Mouse (Mus musculus): ENCODE measurements around the gene Prkar1b. TPM values are rescaled to one million over a fixed set of nuclear protein-coding genes. Genes with fewer than 3 reads are reported as not detected.

Gene Prkar1b
- total RNA-seq, 2 experiments from 2014 or later: 499 to 505 TPM

DNA sequence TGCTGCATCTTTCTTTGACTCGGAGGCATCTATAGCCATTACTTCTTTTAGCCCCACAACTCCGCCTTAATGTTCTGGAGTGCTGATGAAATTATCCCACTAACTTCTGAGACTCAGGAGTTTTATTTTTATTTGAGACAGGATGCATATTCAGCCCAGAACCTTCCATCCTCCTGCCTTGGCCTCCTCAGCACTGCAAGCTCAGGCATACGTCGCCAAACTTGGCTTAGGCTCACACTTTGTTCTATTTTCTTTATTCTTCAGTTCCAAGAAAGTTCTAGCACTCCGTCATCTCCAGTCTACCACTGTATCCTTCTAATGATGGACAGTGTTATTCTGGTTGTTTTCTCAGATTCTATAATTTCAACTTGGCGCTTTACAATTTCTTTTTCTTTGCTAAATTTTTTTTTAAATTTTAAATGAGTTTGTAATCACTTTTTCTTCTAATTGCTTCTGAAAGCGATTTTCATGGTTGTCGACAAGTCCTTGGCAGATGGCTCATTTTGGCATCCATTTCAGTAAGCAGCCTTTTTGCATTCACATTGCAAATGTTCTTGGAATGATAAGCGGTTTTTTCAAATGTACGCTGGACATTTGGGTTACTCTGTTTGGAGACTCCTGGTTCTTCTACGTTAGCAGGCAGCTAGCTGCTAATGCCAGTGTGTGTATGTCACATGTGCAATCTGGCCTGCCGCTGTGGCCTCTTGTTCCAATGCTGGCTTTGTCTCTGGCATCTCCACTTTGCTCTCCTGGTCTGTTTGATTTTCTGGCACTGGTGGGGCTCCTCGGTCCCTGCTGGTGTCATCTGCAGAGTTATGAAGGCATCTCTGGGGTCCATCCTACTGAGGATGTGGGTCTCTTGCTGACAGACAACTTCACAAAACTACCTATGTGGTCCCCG is 2.4 kb downstream of the Prkar1b start:
- intact Hi-C loops (cut with DNase I): no loop called here

DNA sequence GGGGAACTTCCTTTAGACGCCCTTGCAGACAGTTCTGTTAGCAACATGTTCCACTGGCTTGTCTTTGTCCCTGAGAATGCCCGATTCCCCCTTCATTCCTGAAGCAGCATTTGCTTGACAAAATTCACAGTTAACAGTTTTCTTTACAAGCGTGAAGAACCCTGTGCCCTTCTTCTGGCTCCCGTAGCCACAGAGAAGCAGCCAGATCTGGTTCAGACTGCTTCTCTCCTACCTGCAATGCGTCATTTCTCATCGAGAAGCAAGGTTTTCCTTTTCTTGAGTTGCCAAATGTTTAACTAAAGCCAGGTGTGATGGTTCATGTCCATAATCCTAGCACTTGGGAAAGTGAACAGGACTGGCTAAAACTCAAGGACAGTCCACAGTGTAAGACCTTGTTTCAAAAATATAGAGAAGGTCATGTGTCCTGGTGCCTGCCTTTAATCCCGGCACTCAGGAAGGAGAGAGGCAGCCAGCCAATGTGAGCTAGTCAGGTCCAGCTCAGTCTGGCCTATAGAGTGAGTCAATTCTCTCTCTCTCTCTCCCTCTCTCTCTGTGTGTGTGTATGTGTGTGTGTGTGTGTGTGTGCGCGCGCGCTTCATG is 3.2 kb downstream of the Prkar1b start:
- intact Hi-C loops (cut with DNase I): no loop called here
- no peak for DNase-seq (ENCODE audit: extremely low spot score in 1 of 2, low spot score in 2 of 2)

More for the DNA sequence above, 2.4 kb downstream of the Prkar1b start:
- peak in 1 of 2 experiments; percentile 79 for DNase-seq (ENCODE audit: extremely low spot score in 1 of 2, low spot score in 2 of 2)

DNA sequence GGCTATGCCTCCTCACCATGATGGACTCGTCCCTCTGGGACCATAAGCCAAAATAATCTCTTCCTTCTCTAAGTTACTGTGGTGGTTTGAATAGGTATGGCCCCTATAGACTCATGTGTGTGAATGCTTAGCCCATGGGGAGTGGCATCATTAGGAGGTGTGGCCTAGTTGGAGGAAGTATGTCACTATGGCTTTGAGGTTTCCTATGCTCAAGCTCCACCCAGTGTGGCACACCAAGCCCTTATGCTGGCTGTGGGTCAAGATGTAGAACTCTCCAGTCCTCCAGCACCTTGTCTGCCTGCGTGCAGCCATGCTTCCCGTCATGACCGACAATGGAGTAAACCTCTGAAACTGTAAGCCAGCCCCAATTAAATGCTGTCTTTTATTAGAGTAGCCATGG is 4.1 kb downstream of the Prkar1b start:
- intact Hi-C loops (cut with DNase I): no loop called here
- no peak for DNase-seq (ENCODE audit: extremely low spot score in 1 of 2, low spot score in 2 of 2)

DNA sequence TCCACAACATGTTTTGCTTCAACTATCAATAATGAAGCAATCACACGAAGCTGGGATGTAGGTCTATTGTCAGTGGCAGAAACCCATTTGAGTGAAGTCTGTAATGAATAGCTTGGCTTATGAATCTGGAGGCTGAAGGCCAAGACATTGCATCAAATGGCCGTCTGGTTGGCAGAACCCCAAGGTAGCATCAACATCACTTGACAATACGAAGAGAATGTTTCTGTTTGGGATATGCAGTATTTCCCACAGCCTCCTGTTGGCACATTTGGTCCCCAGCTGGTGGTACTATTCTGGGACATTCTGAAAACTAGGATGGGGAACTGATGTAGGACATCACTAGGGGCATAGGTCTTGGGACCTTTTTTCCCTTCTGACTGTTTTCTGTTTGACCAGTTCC is 5.9 kb downstream of the Prkar1b start:
- no peak for DNase-seq (ENCODE audit: extremely low spot score in 1 of 2, low spot score in 2 of 2)
- intact Hi-C loops (cut with DNase I): no loop called here

DNA sequence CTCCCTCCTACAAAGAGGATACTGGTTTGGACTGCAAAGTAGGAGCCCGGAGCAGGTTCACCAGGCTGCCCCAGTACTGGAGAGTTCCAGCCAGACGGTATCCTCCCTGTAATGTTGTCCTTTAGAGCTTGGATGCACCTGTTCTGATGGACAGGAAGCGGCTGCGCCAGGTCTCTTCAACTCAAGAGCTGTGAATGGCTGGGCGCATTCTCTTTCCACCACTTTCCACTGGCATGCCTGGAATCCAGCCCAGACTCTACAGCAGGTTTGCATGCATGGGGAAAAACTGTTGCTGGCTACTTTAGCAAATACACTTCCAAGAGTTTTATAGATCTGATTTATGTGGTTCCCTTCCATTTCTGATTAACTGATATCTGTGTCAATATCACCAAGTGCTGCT is 8.5 kb downstream of the Prkar1b start:
- intact Hi-C loops (cut with DNase I): no loop called here
- peak in 1 of 2 experiments; percentile 44 for DNase-seq (ENCODE audit: extremely low spot score in 1 of 2, low spot score in 2 of 2)

DNA sequence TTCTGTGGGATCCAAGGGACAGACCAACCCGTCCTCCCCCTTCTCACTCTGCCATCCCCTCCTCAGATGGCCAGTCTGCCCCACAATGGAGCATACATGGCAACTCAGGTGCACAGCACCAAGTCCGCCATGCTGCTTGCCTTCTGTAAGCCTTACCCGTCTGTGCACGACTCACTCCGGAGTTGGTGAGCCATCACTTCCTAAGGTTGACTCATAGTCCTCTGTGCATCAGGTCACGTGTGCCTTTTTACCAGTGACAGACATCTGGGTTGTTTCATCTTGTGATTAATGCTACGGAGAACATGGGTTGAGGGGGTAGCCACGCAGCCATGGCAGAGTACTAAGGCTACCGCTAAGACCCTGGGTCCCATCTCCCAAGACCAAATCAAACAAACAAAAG is 9.2 kb downstream of the Prkar1b start:
- DNase-seq (ENCODE audit: extremely low spot score in 1 of 2, low spot score in 2 of 2): no peak
- intact Hi-C loops (cut with DNase I): no loop called here

DNA sequence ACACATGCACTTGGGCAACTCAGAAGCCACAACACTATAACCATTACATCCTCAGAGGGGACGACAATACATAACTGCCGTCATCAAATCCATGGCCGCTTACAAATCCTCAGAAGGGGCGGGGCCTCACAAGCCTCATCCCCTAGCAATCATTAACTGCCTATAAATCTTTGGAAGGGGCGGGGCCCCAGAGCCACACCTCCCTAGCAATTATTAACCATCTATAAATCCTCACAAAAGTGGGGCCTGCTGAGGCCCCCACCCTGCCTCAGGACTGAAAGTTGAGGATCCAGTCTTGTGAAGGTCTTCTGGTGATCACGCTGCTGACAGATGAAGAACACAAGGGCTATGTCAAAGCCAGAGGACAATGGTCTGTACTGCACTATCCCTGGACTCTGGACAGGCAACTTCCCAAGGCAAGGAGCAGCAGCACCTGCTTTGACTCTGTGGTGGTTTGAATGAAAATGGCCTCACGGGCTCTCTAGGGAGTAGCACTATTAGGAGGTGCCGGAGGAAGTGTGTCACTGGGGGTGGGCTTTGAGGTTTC is 10.8 kb downstream of the Prkar1b start:
- intact Hi-C loops (cut with DNase I): no loop called here
- no peak for DNase-seq (ENCODE audit: extremely low spot score in 1 of 2, low spot score in 2 of 2)

DNA sequence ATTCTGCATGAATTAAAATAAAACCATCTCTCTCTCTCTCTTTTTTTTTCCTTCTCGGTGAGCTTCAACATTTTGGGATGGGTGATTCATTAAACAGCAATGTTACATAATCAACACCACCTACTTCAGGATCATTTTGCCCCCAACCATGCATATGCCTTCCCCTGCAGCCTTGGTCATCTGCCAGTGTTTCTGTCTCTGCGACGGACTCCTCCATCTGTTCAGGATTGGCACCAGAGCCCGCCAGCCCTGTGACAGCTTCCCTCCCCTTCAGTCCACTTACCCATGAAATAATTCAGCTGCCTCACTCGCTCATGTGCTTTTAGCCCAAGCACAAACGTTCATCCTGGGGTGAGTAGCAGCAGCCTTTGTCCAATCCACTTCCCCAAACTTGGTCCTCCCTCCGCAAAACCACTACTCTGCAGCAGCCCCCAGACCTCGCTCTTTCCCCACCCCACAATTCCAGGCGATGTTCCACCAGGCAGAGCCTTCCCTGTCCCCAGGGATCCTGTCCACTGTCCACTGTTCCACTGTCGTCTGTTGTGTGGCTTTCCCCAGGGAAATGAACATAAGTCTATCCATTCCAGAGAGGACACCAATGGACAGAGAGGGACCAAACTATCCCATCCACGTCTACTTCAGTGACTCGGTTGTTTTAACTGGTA is 11.4 kb downstream of the Prkar1b start:
- DNase-seq (ENCODE audit: extremely low spot score in 1 of 2, low spot score in 2 of 2): peak; percentile 70 to 71
- intact Hi-C loops (cut with DNase I): no loop called here

DNA sequence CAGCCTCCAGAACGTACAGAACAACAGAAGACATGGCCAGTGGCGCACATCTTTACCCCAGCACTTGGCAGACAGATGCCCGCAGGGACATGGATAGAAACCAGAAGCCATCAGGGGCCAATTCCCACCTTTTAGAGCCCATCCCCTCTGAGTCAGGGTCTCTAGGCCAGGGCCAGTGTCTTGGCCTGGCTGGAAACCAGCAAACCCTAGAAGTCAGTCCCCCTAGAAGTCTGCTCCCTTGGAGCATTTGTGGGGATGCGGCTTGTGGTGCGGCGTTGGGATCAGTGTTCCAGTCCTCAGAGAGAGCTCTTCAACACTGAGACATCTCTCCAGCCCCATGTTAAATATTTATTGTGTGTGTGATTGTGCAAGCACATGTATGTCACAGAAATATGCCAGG is 12.6 kb downstream of the Prkar1b start:
- no peak for DNase-seq (ENCODE audit: extremely low spot score in 1 of 2, low spot score in 2 of 2)
- intact Hi-C loops (cut with DNase I): no loop called here

DNA sequence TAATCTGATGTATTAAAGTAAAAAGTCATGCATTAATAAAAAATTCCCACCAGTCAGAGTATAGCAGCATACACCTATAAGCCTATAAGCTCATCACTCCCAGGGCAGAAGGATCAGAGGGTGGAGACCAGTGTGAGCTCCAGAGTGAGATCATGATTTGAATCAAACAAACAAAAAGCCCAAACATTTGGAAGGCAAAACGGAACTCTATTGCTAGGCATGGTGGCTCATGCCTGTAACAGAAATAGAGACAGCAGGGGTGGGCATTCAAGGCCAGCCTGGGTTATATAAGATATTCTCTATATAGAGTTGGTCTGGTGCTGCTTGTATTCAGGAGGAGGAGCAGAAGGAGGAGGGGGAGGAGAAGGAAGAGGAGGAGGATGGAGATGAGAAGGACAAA is 13.5 kb downstream of the Prkar1b start:
- intact Hi-C loops (cut with DNase I): no loop called here
- no peak for DNase-seq (ENCODE audit: extremely low spot score in 1 of 2, low spot score in 2 of 2)

DNA sequence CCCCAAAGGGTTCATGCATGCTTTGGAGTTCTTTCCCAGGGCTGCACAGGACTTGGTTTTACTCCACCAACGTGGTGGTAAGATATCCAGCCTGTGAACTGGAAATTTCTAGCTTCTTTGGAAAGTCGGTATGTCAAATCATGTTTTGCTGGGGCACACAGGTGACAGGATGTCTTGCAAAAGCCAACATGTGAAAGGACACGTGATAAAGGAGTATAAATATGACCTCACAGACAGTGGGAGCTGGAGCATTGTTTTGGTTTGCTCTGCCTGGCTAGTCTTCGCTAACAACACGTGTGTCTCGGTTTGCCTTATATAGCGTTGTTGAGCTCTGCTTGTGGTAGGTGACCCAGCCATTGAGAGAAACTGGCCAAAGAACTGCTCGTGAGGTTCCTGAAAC is 15.3 kb downstream of the Prkar1b start:
- intact Hi-C loops (cut with DNase I): no loop called here
- no peak for DNase-seq (ENCODE audit: extremely low spot score in 1 of 2, low spot score in 2 of 2)

DNA sequence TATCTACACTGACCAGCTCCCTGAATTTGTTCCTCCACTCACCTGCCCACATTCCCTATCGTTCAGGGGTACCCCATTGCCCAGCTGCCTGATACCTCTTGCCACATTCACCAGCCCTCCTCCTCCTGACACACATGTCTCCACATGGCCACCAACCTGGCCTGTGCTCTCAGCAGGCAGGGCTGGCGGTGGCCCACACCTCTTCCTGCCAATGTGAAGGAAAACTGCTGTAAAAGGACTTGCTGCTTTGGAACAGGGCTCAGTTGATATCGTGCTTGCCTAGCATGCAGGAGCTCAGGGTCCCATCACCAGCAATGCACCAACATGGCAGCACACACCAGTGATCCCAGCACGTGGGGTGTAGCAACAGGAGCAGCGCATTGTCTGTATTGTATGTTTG is 19.4 kb downstream of the Prkar1b start:
- no peak for DNase-seq (ENCODE audit: extremely low spot score in 1 of 2, low spot score in 2 of 2)
- intact Hi-C loops (cut with DNase I): no loop called here

DNA sequence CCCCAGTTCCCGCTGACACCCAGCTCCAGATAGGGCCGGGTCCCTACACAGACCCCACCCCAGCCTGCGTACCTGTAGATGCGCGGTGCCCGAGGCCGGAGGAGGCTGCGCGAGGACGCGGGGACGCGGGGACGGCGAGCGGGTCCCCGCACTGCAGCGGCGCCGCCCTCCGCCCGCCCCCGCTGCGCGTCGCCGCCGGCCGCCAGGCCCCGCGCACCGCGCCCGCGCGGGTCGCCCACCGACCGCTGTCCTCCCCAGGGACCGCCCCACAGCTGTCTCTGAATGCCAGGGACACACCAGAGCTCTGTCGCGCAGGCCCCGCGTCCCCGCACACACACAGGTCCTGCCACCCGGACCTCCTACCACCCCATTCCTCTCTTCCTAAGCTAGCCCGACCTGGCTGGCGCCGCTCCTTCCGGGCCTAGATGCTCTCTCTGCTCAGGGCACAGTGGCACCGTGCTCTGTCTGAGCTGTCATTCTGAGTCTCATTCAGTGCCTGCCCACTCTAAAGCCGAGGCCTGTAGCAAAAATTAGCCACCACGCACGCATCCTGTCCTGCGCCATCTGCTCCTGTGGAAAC is 20.1 kb downstream of the Prkar1b start:
- intact Hi-C loops (cut with DNase I): no loop called here
- peak; percentile 29 to 67 for DNase-seq (ENCODE audit: extremely low spot score in 1 of 2, low spot score in 2 of 2)

DNA sequence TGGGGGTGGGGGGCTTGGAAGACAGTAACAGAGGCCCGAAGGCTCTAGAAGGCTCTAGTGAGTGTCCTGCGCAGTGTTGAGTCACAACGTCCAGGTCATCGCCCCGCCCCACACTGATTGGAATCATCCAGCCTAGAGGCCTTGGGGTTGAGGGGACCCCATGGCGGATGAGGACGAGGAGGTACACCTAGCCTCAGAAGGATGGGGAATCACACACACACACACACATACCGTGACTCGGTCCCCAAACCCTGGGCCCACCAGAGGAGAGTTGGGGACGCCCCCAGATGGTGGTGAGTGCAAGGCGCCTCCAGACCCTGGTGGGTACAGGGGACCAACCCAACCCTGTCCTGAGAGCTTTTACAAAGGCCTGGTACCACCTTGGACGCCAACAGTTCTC is 20.7 kb downstream of the Prkar1b start:
- no peak for DNase-seq (ENCODE audit: extremely low spot score in 1 of 2, low spot score in 2 of 2)
- intact Hi-C loops (cut with DNase I): no loop called here

DNA sequence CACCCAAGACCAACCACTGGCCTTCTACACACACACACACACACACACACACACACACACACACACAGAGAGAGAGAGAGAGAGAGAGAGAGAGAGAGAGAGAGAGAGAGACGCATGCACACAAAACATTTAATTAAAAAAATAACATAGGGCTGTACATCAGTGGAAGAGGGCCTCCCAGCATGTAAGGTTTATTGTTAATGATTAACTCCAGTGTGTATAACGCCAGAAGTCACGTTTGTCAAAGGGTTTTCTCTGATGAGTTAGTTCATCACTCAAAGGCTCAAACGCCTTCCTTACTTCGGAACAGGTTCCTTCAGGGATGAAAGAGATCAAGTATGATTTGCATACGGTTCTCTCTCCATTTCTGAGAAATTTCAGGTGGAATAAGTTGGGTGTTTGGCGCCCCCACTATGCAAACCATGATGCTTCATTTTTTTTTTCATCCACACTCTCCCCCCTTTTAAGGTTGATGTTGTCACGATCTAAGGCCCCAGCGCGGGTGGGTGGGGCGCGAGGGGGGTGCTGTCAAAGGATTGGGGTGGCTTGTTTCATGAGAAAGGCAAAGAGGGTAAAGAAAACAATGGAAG is 21.2 kb downstream of the Prkar1b start:
- no peak for DNase-seq (ENCODE audit: extremely low spot score in 1 of 2, low spot score in 2 of 2)
- intact Hi-C loops (cut with DNase I): no loop called here

DNA sequence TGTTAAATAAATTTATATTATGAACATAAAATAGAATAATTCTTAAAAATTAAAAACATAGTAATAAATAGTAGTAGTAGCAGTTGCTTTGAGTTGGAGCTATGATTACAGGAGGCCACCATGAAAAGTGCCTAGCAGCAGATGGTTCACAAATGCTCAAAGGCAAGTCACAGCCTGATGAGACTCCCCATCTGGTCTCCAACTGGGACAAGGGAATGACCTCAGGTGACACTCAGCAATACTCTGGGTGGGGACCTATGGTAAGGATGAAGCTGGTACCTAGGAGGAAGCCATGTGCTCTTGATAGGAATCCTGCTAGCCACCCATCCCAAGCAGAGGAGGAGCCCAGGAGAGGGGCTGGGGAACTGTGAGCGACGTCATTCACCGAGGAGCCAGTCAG is 24.1 kb downstream of the Prkar1b start:
- intact Hi-C loops (cut with DNase I): no loop called here
- DNase-seq (ENCODE audit: extremely low spot score in 1 of 2, low spot score in 2 of 2): no peak

DNA sequence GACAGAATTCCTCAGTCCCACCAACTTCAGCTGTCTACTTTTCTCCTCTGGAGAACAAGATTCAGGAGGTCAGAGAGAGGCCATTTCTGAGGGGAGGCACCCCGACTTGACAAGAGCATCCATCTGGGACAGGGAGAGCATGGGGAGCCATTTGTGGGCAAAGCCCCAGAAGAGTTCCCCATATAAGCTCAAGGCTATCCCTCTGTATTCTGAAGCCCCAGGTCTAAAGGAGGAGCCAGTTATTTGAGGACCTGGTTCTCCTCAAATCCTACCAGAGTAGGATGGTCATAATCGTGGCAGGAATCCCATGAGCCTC is 30.9 kb downstream of the Prkar1b start:
- intact Hi-C loops (cut with DNase I): no loop called here
- DNase-seq (ENCODE audit: extremely low spot score in 1 of 2, low spot score in 2 of 2): no peak

DNA sequence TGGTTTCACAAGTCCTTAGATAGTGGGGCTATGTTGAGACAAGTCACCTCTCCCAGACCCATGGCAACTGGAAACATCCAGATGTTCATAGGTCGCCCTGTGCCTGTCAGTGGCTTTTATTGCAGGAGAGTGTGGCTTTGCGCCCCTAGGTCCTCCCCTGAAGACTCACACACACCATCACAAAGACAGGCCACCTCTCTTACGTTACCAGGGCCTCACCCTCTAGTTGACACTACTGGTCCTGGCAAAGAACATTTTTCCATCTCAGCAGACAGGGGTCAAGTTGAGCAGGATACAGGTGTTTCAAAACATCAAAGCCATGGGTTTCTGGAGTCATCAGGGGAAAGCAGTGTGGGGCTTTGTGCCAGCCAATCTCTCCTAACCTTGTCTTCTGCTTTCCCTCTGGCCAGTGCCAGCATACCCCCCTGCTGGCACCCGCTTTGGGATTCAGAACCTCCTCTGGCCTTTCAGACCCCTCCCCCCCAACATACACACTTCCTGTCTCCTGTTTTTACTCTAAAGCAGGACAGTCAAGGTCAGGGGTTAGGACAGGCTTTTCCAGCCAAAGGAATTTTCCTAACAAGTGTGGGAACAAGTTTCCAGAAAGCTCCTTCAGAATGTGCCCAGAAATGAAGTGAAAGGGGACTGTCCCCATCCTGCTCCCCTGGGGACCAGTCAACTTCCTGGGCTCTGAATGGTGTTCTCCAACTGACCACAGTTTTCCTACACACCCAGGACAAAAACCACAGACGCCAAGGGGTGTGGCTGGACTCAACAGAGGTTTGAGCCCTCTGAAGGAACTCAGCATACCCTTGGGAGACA is 31.5 kb downstream of the Prkar1b start:
- DNase-seq (ENCODE audit: extremely low spot score in 1 of 2, low spot score in 2 of 2): peak in 1 of 2 experiments; percentile 67
- intact Hi-C loops (cut with DNase I): no loop called here

All from left cerebral cortex, postnatal 10 days (tissue).